Mouse (Mus musculus): ENCODE measurements around the gene Prkd2. TPM values are rescaled to one million over a fixed set of nuclear protein-coding genes. Genes with fewer than 3 reads are reported as not detected.

Gene Prkd2
- polyA plus RNA-seq, 1 experiment from 2014 or later = 4.7 TPM

DNA sequence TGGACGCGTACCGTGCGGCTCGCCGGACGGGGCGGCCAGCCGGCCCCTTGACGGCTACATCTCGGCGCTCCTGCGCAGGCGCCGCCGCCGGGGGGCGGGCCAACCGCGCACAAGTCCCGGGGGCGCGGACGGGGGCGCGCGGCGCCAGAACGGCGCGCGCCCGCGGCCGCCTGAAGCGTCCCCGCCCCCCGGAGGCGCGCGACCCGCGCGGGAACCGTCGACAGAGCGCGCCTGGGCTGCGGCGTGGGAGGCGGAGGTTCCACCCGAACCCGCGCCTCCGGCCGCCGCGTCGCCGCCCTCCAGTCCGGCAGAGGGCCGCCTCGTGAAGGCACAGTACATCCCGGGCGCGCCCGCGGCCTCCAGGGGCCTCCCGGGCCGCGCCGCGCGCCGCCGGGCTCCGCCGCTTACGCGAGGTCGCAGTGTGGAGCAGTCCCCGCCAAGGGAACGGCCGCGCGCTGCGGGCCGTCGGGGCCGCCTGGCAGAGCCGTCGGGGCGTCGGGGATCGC is 42.6 kb downstream of the Prkd2 start:
- peak overlapping the region; percentile 52 for H3K4me2 ChIP-seq
- H3K4me3 ChIP-seq = peak overlapping the region; percentile 35
- H3K27ac ChIP-seq = no peak overlapping the region
- H3K9ac ChIP-seq = no peak overlapping the region
- 11% methylated on average over 95 of the region's 95 CpGs for WGBS (ENCODE audit: insufficient replicate concordance)
- H3K36me3 ChIP-seq = peaks cover 20% of the 10 kb centered on the region
- peaks cover 98% of the 10 kb centered on the region for H3K27me3 ChIP-seq (replicated peaks)
- 0 out of 2 replicates have a peak, but pooled peaks have one; percentile 30 for ATAC-seq
- H3K9me3 ChIP-seq (replicated peaks) = peaks cover 12% of the 10 kb centered on the region
- H3K4me1 ChIP-seq = peaks cover 6% of the 10 kb centered on the region

DNA sequence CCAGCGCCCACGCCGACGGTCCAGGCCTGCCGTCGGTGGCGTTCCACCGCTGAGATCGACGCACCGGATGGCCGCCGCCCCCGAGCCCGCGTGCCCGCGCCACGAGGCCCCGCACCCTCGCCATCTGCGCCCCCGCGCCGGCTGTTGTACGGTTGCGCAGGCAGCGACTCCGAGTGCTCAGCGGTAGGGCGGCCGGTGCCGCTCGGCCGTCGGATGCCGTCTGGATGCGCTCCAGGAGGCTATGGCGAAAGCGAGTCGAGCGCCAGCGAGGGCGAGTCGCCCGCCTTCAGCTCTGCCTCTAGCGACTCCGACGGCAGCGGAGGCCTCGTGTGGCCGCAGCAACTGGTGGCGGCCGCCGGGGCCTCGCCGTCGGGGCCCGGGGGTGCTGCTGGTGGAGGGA is 43.2 kb downstream of the Prkd2 start:
- Histone ChIP-seq H3K27ac (no peak overlapping the region), H3K36me3 (peaks cover 20% of the 10 kb centered on the region)
- 29% methylated on average over 59 of the region's 59 CpGs for WGBS (ENCODE audit: insufficient replicate concordance)

GRCm38 (mm10) chr7:16890536-16890935 is 47.8 kb downstream of the Prkd2 start:
- WGBS (ENCODE audit: insufficient replicate concordance) = 38% methylated on average over 6 of the region's 6 CpGs

More for the DNA sequence above, 43.2 kb downstream of the Prkd2 start:
- H3K27me3 ChIP-seq (replicated peaks) = peaks cover 100% of the 10 kb centered on the region
- peaks cover 12% of the 10 kb centered on the region for H3K9me3 ChIP-seq (replicated peaks)
- peak overlapping the region; percentile 52 for H3K4me2 ChIP-seq
- peaks cover 5% of the 10 kb centered on the region for H3K4me1 ChIP-seq
- ATAC-seq = no peak
- peak overlapping the region; percentile 35 for H3K4me3 ChIP-seq
- H3K9ac ChIP-seq = no peak overlapping the region

DNA sequence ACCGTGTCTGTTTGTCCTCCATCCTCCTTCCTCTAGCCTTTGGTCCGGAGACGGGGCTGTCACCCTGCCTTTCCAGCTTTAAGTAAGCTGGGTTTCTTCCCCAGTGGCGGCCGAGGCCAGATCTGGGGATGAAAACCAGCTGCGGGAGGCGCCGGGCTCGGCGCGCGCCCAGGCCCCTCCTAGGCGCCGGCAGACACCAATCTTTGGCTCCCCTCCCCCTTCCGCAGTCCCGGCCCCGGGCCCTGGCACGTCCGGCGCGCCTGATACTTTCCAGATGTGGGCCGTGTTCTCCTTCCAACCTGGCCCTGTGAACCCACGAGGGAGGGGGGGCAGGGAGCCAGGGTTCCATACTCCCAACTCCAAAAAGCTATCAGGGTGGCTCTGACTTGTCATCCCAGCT is 48.2 kb downstream of the Prkd2 start:
- H3K4me3 ChIP-seq = peak overlapping the region; percentile 32; the same call in 1 of the 2 replicates
- H3K9ac ChIP-seq = no peak overlapping the region
- H3K27me3 ChIP-seq (replicated peaks) = peaks cover 94% of the 10 kb centered on the region
- H3K27ac ChIP-seq = peak overlapping the region; percentile 31; the same call in 1 of the 2 replicates
- ATAC-seq = no peak
- peaks cover 37% of the 10 kb centered on the region for H3K4me1 ChIP-seq
- peaks cover 7% of the 10 kb centered on the region for H3K36me3 ChIP-seq
- 5% methylated on average over 23 of the region's 23 CpGs for WGBS (ENCODE audit: insufficient replicate concordance)
- peak overlapping the region; percentile 67 for H3K4me2 ChIP-seq
- peaks cover 5% of the 10 kb centered on the region for H3K9me3 ChIP-seq (replicated peaks)

More at GRCm38 (mm10) chr7:16890536-16890935, 47.8 kb downstream of the Prkd2 start:
- Histone ChIP-seq H3K4me1 (peaks cover 36% of the 10 kb centered on the region), H3K27ac (peak overlapping the region; percentile 26; the same call in 1 of the 2 replicates), H3K4me3 (no peak overlapping the region), H3K27me3 (replicated peaks) (peaks cover 97% of the 10 kb centered on the region), H3K36me3 (peaks cover 11% of the 10 kb centered on the region), H3K4me2 (peak overlapping the region; percentile 67), H3K9ac (no peak overlapping the region), H3K9me3 (replicated peaks) (peaks cover 9% of the 10 kb centered on the region)
- ATAC-seq = no peak

- Histone ChIP-seq H3K9me3 (replicated peaks) (no peaks in the 10 kb centered on the region), H3K4me3 (peak within 1 kb of the TSS; percentile 32), H3K9ac (no peak within 1 kb of the TSS), H3K27ac (peak within 1 kb of the TSS; percentile 31; the same call in 1 of the 2 replicates), H3K4me2 (peak within 1 kb of the TSS; percentile 67), H3K36me3 (no peaks in the 10 kb centered on the region), H3K4me1 (peaks cover 37% of the 10 kb centered on the region), H3K27me3 (replicated peaks) (peaks cover 91% of the 10 kb centered on the region)
- peak; percentile 85 for ATAC-seq
- under 1% methylated on average over 30 of the region's 30 CpGs for WGBS (ENCODE audit: insufficient replicate concordance)
These were observed 49.1 kb downstream of the Prkd2 start, which contains the start of gene Gng8 for GRCm38 (mm10) chr7:16891641-16892351. Gene Gng8, plus strand, starts transcription at chr7:16891786.

DNA sequence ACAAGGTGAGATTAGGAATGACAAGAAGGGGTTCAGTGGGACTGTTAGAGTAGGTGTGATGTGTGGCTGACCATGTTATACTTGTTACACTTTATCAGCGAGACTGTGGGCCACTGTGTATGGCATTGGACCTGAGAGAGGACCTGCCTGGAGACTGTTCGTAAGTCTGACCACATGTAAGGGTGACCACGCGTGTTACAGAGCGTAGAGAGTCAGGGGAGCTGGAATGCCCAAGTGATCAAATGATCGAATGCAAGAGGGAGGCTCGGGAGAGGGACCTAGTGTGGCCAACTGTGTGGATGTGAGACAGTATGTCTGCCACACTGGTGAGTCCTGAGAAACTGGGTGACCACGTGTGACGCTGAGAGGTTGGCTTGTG is 49.6 kb downstream of the Prkd2 start:
- H3K4me2 ChIP-seq = peak overlapping the region; percentile 67
- H3K4me3 ChIP-seq = 0 out of 2 replicates have a peak overlapping the region, but pooled peaks have one; percentile 32
- H3K4me1 ChIP-seq = peaks cover 37% of the 10 kb centered on the region
- no peak overlapping the region for H3K9ac ChIP-seq
- no peak overlapping the region for H3K27ac ChIP-seq
- no peaks in the 10 kb centered on the region for H3K36me3 ChIP-seq
- H3K9me3 ChIP-seq (replicated peaks) = no peaks in the 10 kb centered on the region
- peak; percentile 10; the same call in 1 of the 2 replicates for ATAC-seq
- H3K27me3 ChIP-seq (replicated peaks) = peaks cover 87% of the 10 kb centered on the region
- WGBS (ENCODE audit: insufficient replicate concordance) = 38% methylated on average over 9 of the region's 9 CpGs

DNA sequence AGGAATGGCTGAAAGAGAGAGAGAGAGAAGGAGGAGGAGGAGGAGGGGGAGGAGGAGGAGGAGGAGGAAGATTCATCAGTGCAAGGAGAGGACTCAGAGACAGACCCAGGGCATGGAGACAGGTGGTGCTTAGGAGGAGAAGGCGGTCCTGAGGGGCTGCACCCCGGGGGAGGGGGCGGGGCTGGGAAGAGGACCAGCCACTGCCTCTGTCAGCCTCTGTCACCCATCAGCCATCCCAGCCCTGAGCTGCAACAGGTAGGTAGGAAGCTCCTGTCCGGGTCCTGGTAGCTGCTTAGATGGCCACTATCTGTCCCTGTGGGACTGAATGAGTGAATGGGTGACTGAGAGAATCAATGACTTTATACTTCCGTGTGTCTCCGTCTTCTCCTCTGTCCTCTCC is 50.9 kb downstream of the Prkd2 start:
- Histone ChIP-seq H3K27me3 (replicated peaks) (peaks cover 74% of the 10 kb centered on the region), H3K4me2 (no peak overlapping the region), H3K9ac (no peak overlapping the region), H3K27ac (no peak overlapping the region), H3K4me3 (no peak overlapping the region), H3K36me3 (no peaks in the 10 kb centered on the region), H3K4me1 (peaks cover 37% of the 10 kb centered on the region), H3K9me3 (replicated peaks) (no peaks in the 10 kb centered on the region)
- ATAC-seq = no peak
- 12% methylated on average over 5 of the region's 6 CpGs for WGBS (ENCODE audit: insufficient replicate concordance)

DNA sequence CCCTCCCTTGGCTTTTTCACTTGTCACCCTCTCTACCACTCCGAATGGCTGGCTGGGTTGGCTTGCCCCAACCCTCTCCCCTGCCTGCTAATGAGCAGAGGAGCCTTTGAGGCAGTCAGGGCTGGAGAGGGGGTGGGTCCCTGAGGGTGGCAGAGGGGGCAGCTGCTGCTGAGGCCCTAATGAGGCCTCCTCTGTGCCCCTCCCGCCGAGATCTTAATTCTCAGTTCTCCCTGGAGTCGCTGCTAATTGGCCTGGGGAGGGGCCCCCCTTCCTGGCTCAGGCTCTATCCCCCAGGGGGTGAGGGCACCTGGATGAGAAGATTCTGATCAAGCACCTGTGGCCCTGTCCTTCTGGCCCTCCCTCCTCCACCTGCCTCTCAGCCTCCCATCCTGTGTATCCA is 51.6 kb downstream of the Prkd2 start:
- Histone ChIP-seq H3K9me3 (replicated peaks) (no peaks in the 10 kb centered on the region), H3K9ac (no peak overlapping the region), H3K4me3 (no peak overlapping the region), H3K27ac (no peak overlapping the region), H3K4me2 (0 out of 2 replicates have a peak overlapping the region, but pooled peaks have one; percentile 2), H3K36me3 (no peaks in the 10 kb centered on the region), H3K27me3 (replicated peaks) (peaks cover 74% of the 10 kb centered on the region), H3K4me1 (peaks cover 37% of the 10 kb centered on the region)
- no peak for ATAC-seq
- WGBS (ENCODE audit: insufficient replicate concordance) = 2% methylated on average over 4 of the region's 4 CpGs

DNA sequence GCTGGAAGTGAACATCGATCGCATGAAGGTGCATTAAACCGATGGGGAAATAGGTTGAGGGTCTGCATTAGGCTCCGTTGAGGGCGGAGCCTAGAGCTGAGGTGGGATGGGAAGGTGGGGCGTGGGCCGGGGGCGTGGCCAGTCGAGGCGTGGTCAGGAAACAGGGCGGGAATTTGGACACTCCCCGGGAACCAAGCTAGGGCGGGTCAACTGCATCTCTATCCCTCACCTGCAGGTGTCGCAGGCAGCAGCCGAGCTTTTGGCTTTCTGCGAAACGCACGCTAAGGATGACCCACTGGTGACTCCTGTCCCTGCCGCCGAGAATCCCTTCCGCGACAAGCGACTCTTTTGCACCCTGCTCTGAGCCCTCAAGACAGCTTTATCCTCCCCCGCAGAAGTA is 52.3 kb downstream of the Prkd2 start:
- Histone ChIP-seq H3K9ac (no peak overlapping the region), H3K4me1 (peaks cover 37% of the 10 kb centered on the region), H3K27ac (no peak overlapping the region), H3K9me3 (replicated peaks) (no peaks in the 10 kb centered on the region), H3K4me3 (peak overlapping the region; percentile 12), H3K36me3 (no peaks in the 10 kb centered on the region), H3K4me2 (peak overlapping the region; percentile 52), H3K27me3 (replicated peaks) (peaks cover 74% of the 10 kb centered on the region)
- WGBS (ENCODE audit: insufficient replicate concordance) = under 1% methylated on average over 24 of the region's 24 CpGs
- ATAC-seq = peak; percentile 33; the same call in 1 of the 2 replicates

- H3K27ac ChIP-seq = no peak overlapping the region
These were observed 52.8 kb downstream of the Prkd2 start for GRCm38 (mm10) chr7:16895511-16895910.

GRCm38 (mm10) chr7:16900526-16900925 is 57.8 kb downstream of the Prkd2 start:
- H3K36me3 ChIP-seq = no peaks in the 10 kb centered on the region
- H3K4me2 ChIP-seq = no peak overlapping the region

More at GRCm38 (mm10) chr7:16895511-16895910, 52.8 kb downstream of the Prkd2 start:
- 33% methylated on average over 10 of the region's 10 CpGs for WGBS (ENCODE audit: insufficient replicate concordance)
- no peaks in the 10 kb centered on the region for H3K9me3 ChIP-seq (replicated peaks)
- H3K4me1 ChIP-seq = peaks cover 37% of the 10 kb centered on the region
- H3K9ac ChIP-seq = no peak overlapping the region
- no peak for ATAC-seq
- peaks cover 69% of the 10 kb centered on the region for H3K27me3 ChIP-seq (replicated peaks)
- peak overlapping the region; percentile 52 for H3K4me2 ChIP-seq
- no peaks in the 10 kb centered on the region for H3K36me3 ChIP-seq
- H3K4me3 ChIP-seq = peak overlapping the region; percentile 12

DNA sequence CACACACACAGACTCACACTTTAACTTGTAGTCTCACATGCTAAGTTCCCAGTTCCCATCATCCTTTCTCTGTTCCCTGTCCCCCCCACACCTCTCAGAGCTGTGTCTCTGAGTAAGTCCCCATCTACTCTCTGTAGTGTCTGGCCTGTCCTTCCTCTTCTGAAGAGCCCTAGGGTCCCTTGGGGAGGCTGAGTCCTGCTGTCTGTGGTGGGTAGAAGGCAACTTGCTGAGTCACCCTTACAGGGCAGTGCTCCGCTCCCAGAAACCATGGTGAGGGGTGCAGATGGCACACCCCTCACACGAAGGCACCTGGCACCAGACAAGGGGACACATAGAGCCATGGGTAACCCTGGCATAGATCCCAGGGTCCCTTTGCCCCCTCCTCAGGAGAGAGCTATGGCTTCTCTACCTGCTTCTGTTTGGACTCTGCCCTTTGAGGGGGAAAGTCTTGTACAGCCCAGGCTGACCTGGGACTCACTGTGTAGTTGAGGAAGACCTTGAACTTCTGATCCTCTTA is 60.8 kb downstream of the Prkd2 start:
- H3K4me1 ChIP-seq = peaks cover 66% of the 10 kb centered on the region
- H3K4me2 ChIP-seq = no peak overlapping the region
- no peak overlapping the region for H3K9ac ChIP-seq
- no peaks in the 10 kb centered on the region for H3K36me3 ChIP-seq
- peaks cover 41% of the 10 kb centered on the region for H3K27me3 ChIP-seq (replicated peaks)
- 20% methylated on average over 2 of the region's 2 CpGs for WGBS (ENCODE audit: insufficient replicate concordance)
- H3K9me3 ChIP-seq (replicated peaks) = no peaks in the 10 kb centered on the region
- H3K27ac ChIP-seq = no peak overlapping the region
- H3K4me3 ChIP-seq = no peak overlapping the region
- ATAC-seq = 0 out of 2 replicates have a peak, but pooled peaks have one; percentile 16

More at GRCm38 (mm10) chr7:16900526-16900925, 57.8 kb downstream of the Prkd2 start:
- H3K27ac ChIP-seq = no peak overlapping the region
- H3K9ac ChIP-seq = no peak overlapping the region
- 37% methylated on average over 5 of the region's 5 CpGs for WGBS (ENCODE audit: insufficient replicate concordance)
- ATAC-seq = no peak
- H3K27me3 ChIP-seq (replicated peaks) = peaks cover 29% of the 10 kb centered on the region
- H3K9me3 ChIP-seq (replicated peaks) = no peaks in the 10 kb centered on the region
- H3K4me1 ChIP-seq = peaks cover 38% of the 10 kb centered on the region
- H3K4me3 ChIP-seq = no peak overlapping the region

Measured in liver, embryonic 12.5 days (tissue).